Mouse (Mus musculus) cortical plate, adult 2 months (tissue): ENCODE measurements around the gene Pcgf1. TPM values are rescaled to one million over a fixed set of nuclear protein-coding genes. Genes with fewer than 3 reads are reported as not detected.

ENCODE experiments used
- H3K27ac ChIP-seq: fragments of 200-500 bp; 2 replicates; pipeline ENCODE4 v1.5.1; 2012; ENCODE audit warnings: low read length, control low read depth, inconsistent platforms; ENCODE audit not compliant: insufficient read depth
- H3K4me1 ChIP-seq: fragments of 200-500 bp; 2 replicates; pipeline ENCODE4 v1.6.1; 2011; ENCODE audit warnings: low read length; ENCODE audit not compliant: control insufficient read depth, insufficient read depth
- H3K4me3 ChIP-seq: fragments of 200-500 bp; 2 replicates; pipeline ENCODE4 v1.5.1; 2011; ENCODE audit warnings: mild to moderate bottlenecking, low read length, control low read depth; ENCODE audit not compliant: insufficient read depth
- CTCF ChIP-seq: fragments of 200-500 bp; IDR thresholded peaks from 2 replicates; pipeline ENCODE4 v1.5.1; 2011; ENCODE audit warnings: mild to moderate bottlenecking, control low read depth, low read length; ENCODE audit not compliant: insufficient read depth; ENCODE audit errors: extremely low read depth
- POLR2A ChIP-seq: fragments of 200-500 bp; IDR thresholded peaks from 2 replicates; pipeline ENCODE4 v1.6.1; 2011; ENCODE audit warnings: mild to moderate bottlenecking, low read length, control low read depth; ENCODE audit not compliant: insufficient read depth; ENCODE audit errors: extremely low read depth
- polyA plus RNA-seq: library from polyadenylated mRNA; depleted of rRNA; stranded (reverse); fragments of >200 nt; gene quantifications from 2 replicates; pipeline ENCODE4 v1.2.3, GENCODE M21; 2012

Gene Pcgf1
- polyA plus RNA-seq, 1 experiment, result 40.2 TPM

GRCm38 (mm10) chr6:83111510-83112136 lies 34.0 kb downstream of the Pcgf1 start:
- Histone ChIP-seq H3K27ac (no peak overlapping the region), H3K4me3 (no peak overlapping the region), H3K4me1 (peaks cover 3% of the 10 kb centered on the region; the same call in 1 of the 2 replicates)
- TF ChIP-seq CTCF, result no peak
- TF ChIP-seq POLR2A, result no peak

GRCm38 (mm10) chr6:83115011-83115671 lies 37.5 kb downstream of the Pcgf1 start, which contains the start of gene Mogs:
TSS of gene Mogs (plus strand) at chr6:83115496.
- Histone ChIP-seq H3K27ac (peak within 1 kb of the TSS; percentile 19; the same call in 1 of the 2 replicates), H3K4me3 (peak within 1 kb of the TSS; percentile 64)

GRCm38 (mm10) chr6:83115682-83116372 lies 38.2 kb downstream of the Pcgf1 start:
- H3K4me1 ChIP-seq, result no peaks in the 10 kb centered on the region
- H3K4me3 ChIP-seq, result peak overlapping the region; percentile 64
- TF ChIP-seq POLR2A (no peak), CTCF (no peak)
- no peak overlapping the region for H3K27ac ChIP-seq

More at GRCm38 (mm10) chr6:83115011-83115671, 37.5 kb downstream of the Pcgf1 start, which contains the start of gene Mogs:
- TF ChIP-seq POLR2A, result peak; percentile 95
- TF ChIP-seq CTCF, result no peak
- H3K4me1 ChIP-seq, result no peaks in the 10 kb centered on the region

GRCm38 (mm10) chr6:83116373-83117164 lies 38.9 kb downstream of the Pcgf1 start:
- H3K4me1 ChIP-seq, result no peaks in the 10 kb centered on the region
- H3K27ac ChIP-seq, result no peak overlapping the region
- TF ChIP-seq POLR2A, result no peak
- no peak for TF ChIP-seq CTCF
- peak overlapping the region; percentile 64 for H3K4me3 ChIP-seq

- no peak overlapping the region for H3K4me3 ChIP-seq
- TF ChIP-seq CTCF (no peak), POLR2A (no peak)
- H3K4me1 ChIP-seq, result no peaks in the 10 kb centered on the region
- H3K27ac ChIP-seq, result no peak overlapping the region
Measured at GRCm38 (mm10) chr6:83117165-83117438, 39.4 kb downstream of the Pcgf1 start.

GRCm38 (mm10) chr6:83117616-83118015 lies 39.9 kb downstream of the Pcgf1 start:
- H3K4me3 ChIP-seq, result no peak overlapping the region
- H3K4me1 ChIP-seq, result no peaks in the 10 kb centered on the region
- no peak overlapping the region for H3K27ac ChIP-seq
- TF ChIP-seq POLR2A (no peak), CTCF (no peak)

GRCm38 (mm10) chr6:83118369-83118768 lies 40.7 kb downstream of the Pcgf1 start:
- Histone ChIP-seq H3K27ac (no peak overlapping the region), H3K4me1 (no peaks in the 10 kb centered on the region), H3K4me3 (no peak overlapping the region)
- TF ChIP-seq POLR2A (0 out of 2 replicates have a peak, but pooled peaks have one; percentile 24), CTCF (no peak)

GRCm38 (mm10) chr6:83118825-83119733 lies 41.4 kb downstream of the Pcgf1 start:
- no peak overlapping the region for H3K27ac ChIP-seq
- H3K4me1 ChIP-seq, result no peaks in the 10 kb centered on the region
- H3K4me3 ChIP-seq, result no peak overlapping the region
- no peak for TF ChIP-seq CTCF
- no peak for TF ChIP-seq POLR2A
